Mouse (Mus musculus): ENCODE measurements around the gene Prss32. TPM values are rescaled to one million over a fixed set of nuclear protein-coding genes. Genes with fewer than 3 reads are reported as not detected.

The Prss32 gene
- total and polyA plus RNA-seq, 2 experiments from 2014 or later = not detected

GRCm38 (mm10) chr17:23803366-23804041, 40.2 kb upstream of the Prss32 start:
- Histone ChIP-seq H3K27ac (ENCODE audit: low read depth) (peak overlapping the region; percentile 95), H3K9ac (replicated peaks; ENCODE audit: low read depth, low read length) (peak overlapping the region; percentile 86), H3K4me3 (ENCODE audit: low read depth, low read length) (peak overlapping the region; percentile 91), H3K9me3 (replicated peaks; ENCODE audit: control insufficient read depth, low read length) (peaks cover 5% of the 10 kb centered on the region; the same call in 1 of the 2 replicates), H3K27me3 (ENCODE audit: control insufficient read depth, insufficient read depth, low read length) (no peaks in the 10 kb centered on the region), H3K4me1 (ENCODE audit: control insufficient read depth, insufficient read depth) (peaks cover 30% of the 10 kb centered on the region), H3K4me2 (ENCODE audit: low read depth, low read length) (peak overlapping the region; percentile 80), H3K36me3 (replicated peaks; ENCODE audit: control insufficient read depth, insufficient read depth, low read length) (peaks cover 10% of the 10 kb centered on the region)
- peak; percentile 47 for ATAC-seq (ENCODE audit: insufficient read depth, low read depth)
- no peak for TF ChIP-seq CTCF (IDR thresholded peaks at IDR 0.05; ENCODE audit: low read depth)
- no peak for TF ChIP-seq EP300 (IDR thresholded peaks at IDR 0.05; ENCODE audit: low read depth)
- WGBS = 0% methylated on average over 40 of the region's 83 CpGs
- peak; percentile 78 for DNase-seq (ENCODE audit: low spot score)

- no peak for DNase-seq (ENCODE audit: low spot score)
- Histone ChIP-seq H3K27me3 (ENCODE audit: control insufficient read depth, insufficient read depth, low read length) (no peaks in the 10 kb centered on the region), H3K4me3 (ENCODE audit: low read depth, low read length) (peak overlapping the region; percentile 91), H3K4me2 (ENCODE audit: low read depth, low read length) (peak overlapping the region; percentile 80), H3K9me3 (replicated peaks; ENCODE audit: control insufficient read depth, low read length) (peaks cover 5% of the 10 kb centered on the region; the same call in 1 of the 2 replicates), H3K9ac (replicated peaks; ENCODE audit: low read depth, low read length) (peak overlapping the region; percentile 86), H3K4me1 (ENCODE audit: control insufficient read depth, insufficient read depth) (peaks cover 30% of the 10 kb centered on the region), H3K27ac (ENCODE audit: low read depth) (peak overlapping the region; percentile 28; the same call in 1 of the 2 replicates), H3K36me3 (replicated peaks; ENCODE audit: control insufficient read depth, insufficient read depth, low read length) (peaks cover 20% of the 10 kb centered on the region)
- TF ChIP-seq EP300 (IDR thresholded peaks at IDR 0.05; ENCODE audit: low read depth) (no peak), CTCF (IDR thresholded peaks at IDR 0.05; ENCODE audit: low read depth) (no peak)
- ATAC-seq (ENCODE audit: insufficient read depth, low read depth) = no peak
- 1% methylated on average over 8 of the region's 8 CpGs for WGBS
These were observed 39.1 kb upstream of the Prss32 start for GRCm38 (mm10) chr17:23804426-23805085.

- H3K4me3 ChIP-seq (ENCODE audit: low read depth, low read length) = peak overlapping the region; percentile 30
- H3K27me3 ChIP-seq (ENCODE audit: control insufficient read depth, insufficient read depth, low read length) = no peaks in the 10 kb centered on the region
- H3K36me3 ChIP-seq (replicated peaks; ENCODE audit: control insufficient read depth, insufficient read depth, low read length) = peaks cover 43% of the 10 kb centered on the region
- DNase-seq (ENCODE audit: low spot score) = no peak
- ATAC-seq (ENCODE audit: insufficient read depth, low read depth) = no peak
- 47% methylated on average over 25 of the region's 25 CpGs for WGBS
- no peaks in the 10 kb centered on the region for H3K9me3 ChIP-seq (replicated peaks; ENCODE audit: control insufficient read depth, low read length)
- peak overlapping the region; percentile 60 for H3K4me2 ChIP-seq (ENCODE audit: low read depth, low read length)
- H3K4me1 ChIP-seq (ENCODE audit: control insufficient read depth, insufficient read depth) = peaks cover 30% of the 10 kb centered on the region
- TF ChIP-seq EP300 (IDR thresholded peaks at IDR 0.05; ENCODE audit: low read depth) (no peak), CTCF (IDR thresholded peaks at IDR 0.05; ENCODE audit: low read depth) (peak; percentile 37; the same call in 1 of the 2 replicates)
- H3K9ac ChIP-seq (replicated peaks; ENCODE audit: low read depth, low read length) = no peak overlapping the region
- peak overlapping the region; percentile 50 for H3K27ac ChIP-seq (ENCODE audit: low read depth)
These were observed 36.8 kb upstream of the Prss32 start for GRCm38 (mm10) chr17:23806867-23807266.

- Histone ChIP-seq H3K4me1 (ENCODE audit: control insufficient read depth, insufficient read depth) (peaks cover 30% of the 10 kb centered on the region), H3K36me3 (replicated peaks; ENCODE audit: control insufficient read depth, insufficient read depth, low read length) (peaks cover 53% of the 10 kb centered on the region), H3K27me3 (ENCODE audit: control insufficient read depth, insufficient read depth, low read length) (no peaks in the 10 kb centered on the region), H3K4me2 (ENCODE audit: low read depth, low read length) (no peak overlapping the region), H3K27ac (ENCODE audit: low read depth) (no peak overlapping the region), H3K9ac (replicated peaks; ENCODE audit: low read depth, low read length) (no peak overlapping the region), H3K9me3 (replicated peaks; ENCODE audit: control insufficient read depth, low read length) (no peaks in the 10 kb centered on the region), H3K4me3 (ENCODE audit: low read depth, low read length) (no peak overlapping the region)
- TF ChIP-seq CTCF (IDR thresholded peaks at IDR 0.05; ENCODE audit: low read depth) = no peak
- no peak for TF ChIP-seq EP300 (IDR thresholded peaks at IDR 0.05; ENCODE audit: low read depth)
- ATAC-seq (ENCODE audit: insufficient read depth, low read depth) (no peak), DNase-seq (ENCODE audit: low spot score) (no peak)
- WGBS = 87% methylated on average over 3 of the region's 3 CpGs
These were observed 35.7 kb upstream of the Prss32 start for GRCm38 (mm10) chr17:23807918-23808317.

DNA sequence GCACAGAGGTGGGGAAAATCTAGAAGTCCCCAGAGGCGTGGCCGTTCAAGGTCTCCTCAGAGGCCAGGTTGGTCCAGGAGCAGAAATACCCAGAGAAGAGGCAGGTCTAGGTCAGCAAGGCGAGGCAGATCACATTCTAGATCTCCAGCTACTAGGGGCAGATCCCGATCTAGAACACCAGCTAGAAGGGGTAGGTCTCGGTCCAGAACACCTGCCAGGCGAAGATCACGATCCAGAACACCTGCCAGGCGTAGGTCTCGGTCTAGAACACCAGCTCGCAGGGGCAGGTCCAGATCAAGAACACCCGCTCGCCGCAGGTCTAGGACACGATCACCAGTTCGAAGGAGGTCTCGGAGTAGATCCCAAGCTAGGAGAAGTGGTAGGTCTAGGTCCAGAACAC, 28.0 kb upstream of the Prss32 start:
- ATAC-seq (ENCODE audit: insufficient read depth, low read depth) (no peak), DNase-seq (ENCODE audit: low spot score) (no peak)
- 98% methylated on average over 16 of the region's 16 CpGs for WGBS
- no peak overlapping the region for H3K9ac ChIP-seq (replicated peaks; ENCODE audit: low read depth, low read length)
- peaks cover 95% of the 10 kb centered on the region for H3K36me3 ChIP-seq (replicated peaks; ENCODE audit: control insufficient read depth, insufficient read depth, low read length)
- H3K4me2 ChIP-seq (ENCODE audit: low read depth, low read length) = no peak overlapping the region
- no peaks in the 10 kb centered on the region for H3K4me1 ChIP-seq (ENCODE audit: control insufficient read depth, insufficient read depth)
- no peaks in the 10 kb centered on the region for H3K27me3 ChIP-seq (ENCODE audit: control insufficient read depth, insufficient read depth, low read length)
- no peak overlapping the region for H3K4me3 ChIP-seq (ENCODE audit: low read depth, low read length)
- no peak for TF ChIP-seq CTCF (IDR thresholded peaks at IDR 0.05; ENCODE audit: low read depth)
- no peak for TF ChIP-seq EP300 (IDR thresholded peaks at IDR 0.05; ENCODE audit: low read depth)
- no peaks in the 10 kb centered on the region for H3K9me3 ChIP-seq (replicated peaks; ENCODE audit: control insufficient read depth, low read length)
- H3K27ac ChIP-seq (ENCODE audit: low read depth) = no peak overlapping the region
